Mouse (Mus musculus) hindbrain, postnatal 0 days (tissue): Measurements from ENCODE around the gene Fam168b. TPM values are rescaled to one million over a fixed set of nuclear protein-coding genes. Genes with fewer than 3 reads are reported as not detected.

Experiments used
- ATAC-seq: fragments of 200-750 bp; cut with Nextera tagmentation; 2 replicates; pipeline ENCODE4 v1.8.0; 2017; ENCODE audit warnings: mild to moderate bottlenecking, moderate TSS enrichment, moderate library complexity
- DNase-seq: peaks from one replicate; pipeline ENCODE4 v3.0.0-alpha.2; 2015; ENCODE audit warnings: low spot score
- H3K27ac ChIP-seq: fragments of 300-500 bp; sonication (generic); 2 replicates; pipeline ENCODE4 v1.5.1; 2014; ENCODE audit warnings: mild to moderate bottlenecking
- H3K27me3 ChIP-seq: fragments of 300-500 bp; sonication (generic); 2 replicates; pipeline ENCODE4 v1.6.1; 2014; ENCODE audit warnings: low read length, mixed read lengths; ENCODE audit not compliant: insufficient read depth
- H3K36me3 ChIP-seq: fragments of 300-500 bp; sonication (generic); 2 replicates; pipeline ENCODE4 v1.6.1; 2014; ENCODE audit warnings: low read length, mixed read lengths; ENCODE audit not compliant: insufficient read depth
- H3K4me1 ChIP-seq: fragments of 300-500 bp; sonication (generic); 2 replicates; pipeline ENCODE4 v1.6.1; 2014; ENCODE audit warnings: antibody characterized with exemption, low read length, mixed read lengths; ENCODE audit not compliant: insufficient read depth
- H3K4me2 ChIP-seq: fragments of 300-500 bp; sonication (generic); 2 replicates; pipeline ENCODE4 v1.6.1; 2014; ENCODE audit warnings: low read depth, mild to moderate bottlenecking, low read length, moderate library complexity, mixed read lengths
- H3K4me3 ChIP-seq: fragments of 300-500 bp; sonication (generic); 2 replicates; pipeline ENCODE4 v1.5.1; 2014; ENCODE audit warnings: low read length
- H3K9ac ChIP-seq: fragments of 300-500 bp; sonication (generic); replicated peaks from 2 replicates; pipeline ENCODE4 v1.6.1; 2014; ENCODE audit warnings: mild to moderate bottlenecking, low read length, moderate library complexity, mixed read lengths
- H3K9me3 ChIP-seq: fragments of 300-500 bp; sonication (generic); 2 replicates; pipeline ENCODE4 v1.6.1; 2016; ENCODE audit warnings: low read length, mixed read lengths
- CTCF ChIP-seq: IDR thresholded peaks from 2 replicates; pipeline ENCODE4 v1.5.1; 2016; ENCODE audit warnings: antibody characterized with exemption, control low read depth, low read depth
- WGBS: fragments of 180-500 bp; shearing (Covaris S2); extraction: QIAGEN DNeasy Blood & Tissue Kit; methylation state at CpG from one replicate; pipeline ENCODE4 v1.1.7; 2014; 5-methylcytosine and 5-hydroxymethylcytosine counted together
- polyA plus RNA-seq: library from polyadenylated mRNA; unstranded; fragments of >200 nt; fragmentation: Nextera tagmentation; extraction: Ambion mirVana; gene quantifications from 2 replicates; pipeline ENCODE4 v1.2.1, GENCODE M21; 2015
- total RNA-seq: library from RNA; depleted of rRNA; stranded (reverse); fragments of >200 nt; gene quantifications from 2 replicates; pipeline ENCODE4 v1.2.3, GENCODE M21; 2014

Fam168b gene
- total and polyA plus RNA-seq, 2 experiments from 2014 or later: 90.6 to 457 TPM

DNA sequence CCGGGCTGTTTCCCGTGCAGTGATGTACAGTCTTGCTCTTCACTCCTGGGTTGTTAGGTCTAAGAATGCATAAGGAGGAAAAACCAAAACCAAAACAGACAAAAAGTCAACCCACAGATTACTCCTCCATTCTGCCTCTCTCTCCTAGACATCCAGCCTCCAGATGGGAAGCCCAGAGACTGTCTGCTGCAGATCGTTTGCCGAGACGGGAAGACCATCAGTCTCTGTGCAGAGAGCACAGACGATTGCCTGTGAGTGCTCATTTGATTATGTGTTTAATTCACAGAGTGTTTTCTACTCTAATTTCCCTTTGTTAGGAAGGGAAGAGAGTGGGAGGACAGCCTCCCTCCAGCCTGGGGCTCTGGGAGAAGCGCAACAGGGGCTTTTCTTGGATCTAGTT, 20.5 kb upstream of the Fam168b start:
- DNase-seq (no peak), ATAC-seq (no peak)
- Histone ChIP-seq H3K4me2 (no peak overlapping the region), H3K4me3 (no peak overlapping the region), H3K36me3 (peaks cover 38% of the 10 kb centered on the region), H3K9me3 (no peaks in the 10 kb centered on the region), H3K27me3 (no peaks in the 10 kb centered on the region), H3K4me1 (no peaks in the 10 kb centered on the region), H3K27ac (no peak overlapping the region), H3K9ac (no peak overlapping the region)
- no peak for TF ChIP-seq CTCF
- WGBS: 86% methylated on average over 7 of the region's 7 CpGs

DNA sequence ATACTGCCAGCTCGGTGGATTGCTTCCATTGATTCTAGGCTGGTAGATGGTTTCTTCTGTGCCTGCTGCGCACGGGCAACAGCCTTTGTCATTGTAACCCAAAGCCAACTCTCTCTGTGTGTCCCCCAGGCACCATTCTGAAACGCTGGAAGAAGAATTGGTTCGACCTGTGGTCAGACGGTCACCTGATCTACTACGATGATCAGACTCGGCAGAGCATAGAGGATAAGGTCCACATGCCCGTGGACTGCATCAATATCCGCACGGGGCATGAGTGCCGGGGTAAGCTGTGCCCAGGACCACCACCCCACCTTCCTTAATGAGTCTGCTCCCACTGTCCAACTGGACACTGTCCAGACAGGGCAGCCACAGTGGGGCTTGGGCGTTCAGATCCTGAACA, 20.0 kb upstream of the Fam168b start:
- Histone ChIP-seq H3K4me2 (no peak overlapping the region), H3K9me3 (no peaks in the 10 kb centered on the region), H3K4me3 (no peak overlapping the region), H3K36me3 (peaks cover 38% of the 10 kb centered on the region), H3K9ac (no peak overlapping the region), H3K27ac (no peak overlapping the region), H3K4me1 (no peaks in the 10 kb centered on the region), H3K27me3 (no peaks in the 10 kb centered on the region)
- TF ChIP-seq CTCF: no peak
- ATAC-seq (no peak), DNase-seq (no peak)
- WGBS: 94% methylated on average over 13 of the region's 13 CpGs

DNA sequence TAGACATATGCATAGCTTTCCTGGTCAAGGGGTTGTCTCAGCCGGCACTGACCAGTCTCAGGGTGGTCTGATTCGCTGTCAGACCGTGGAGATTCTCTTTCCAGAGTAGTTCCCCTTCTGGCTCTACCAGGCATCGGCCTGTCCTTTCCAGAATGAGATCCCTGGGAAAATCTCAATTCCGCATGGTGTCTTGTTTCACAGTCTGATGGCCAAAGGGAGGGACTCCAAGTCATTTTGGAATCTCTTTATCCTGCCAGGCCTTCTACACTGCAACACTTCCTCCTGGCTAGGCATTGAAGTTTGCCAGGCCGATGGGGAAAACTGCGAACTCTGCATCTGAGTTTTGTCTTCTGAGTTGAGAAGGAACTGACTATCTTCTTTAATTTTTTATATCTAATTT, 17.3 kb upstream of the Fam168b start:
- H3K4me2 ChIP-seq: no peak overlapping the region
- no peak for TF ChIP-seq CTCF
- no peak overlapping the region for H3K4me3 ChIP-seq
- H3K4me1 ChIP-seq: no peaks in the 10 kb centered on the region
- 89% methylated on average over 7 of the region's 7 CpGs for whole genome bisulfite sequencing
- ATAC-seq: no peak
- H3K27ac ChIP-seq: no peak overlapping the region
- DNase-seq: no peak
- H3K9ac ChIP-seq: no peak overlapping the region
- no peaks in the 10 kb centered on the region for H3K27me3 ChIP-seq
- H3K36me3 ChIP-seq: peaks cover 30% of the 10 kb centered on the region; the same call in 1 of the 2 replicates
- H3K9me3 ChIP-seq: no peaks in the 10 kb centered on the region

GRCm38 (mm10) chr1:34859761-34860160, 16.9 kb upstream of the Fam168b start:
- Histone ChIP-seq H3K9ac (no peak overlapping the region), H3K9me3 (no peaks in the 10 kb centered on the region), H3K4me3 (no peak overlapping the region), H3K27ac (no peak overlapping the region), H3K4me2 (no peak overlapping the region), H3K27me3 (no peaks in the 10 kb centered on the region), H3K4me1 (no peaks in the 10 kb centered on the region), H3K36me3 (peaks cover 26% of the 10 kb centered on the region; the same call in 1 of the 2 replicates)
- 89% methylated on average over 3 of the region's 3 CpGs for WGBS
- DNase-seq (no peak), ATAC-seq (no peak)
- no peak for TF ChIP-seq CTCF

- Histone ChIP-seq H3K9me3 (no peaks in the 10 kb centered on the region), H3K4me2 (no peak overlapping the region), H3K4me3 (no peak overlapping the region), H3K27me3 (no peaks in the 10 kb centered on the region), H3K9ac (no peak overlapping the region), H3K4me1 (no peaks in the 10 kb centered on the region), H3K36me3 (peaks cover 15% of the 10 kb centered on the region; the same call in 1 of the 2 replicates), H3K27ac (no peak overlapping the region)
- 65% methylated on average over 5 of the region's 5 CpGs for WGBS
- no peak for TF ChIP-seq CTCF
- ATAC-seq (no peak), DNase-seq (no peak)
Measured at GRCm38 (mm10) chr1:34858671-34859070, 15.8 kb upstream of the Fam168b start.

DNA sequence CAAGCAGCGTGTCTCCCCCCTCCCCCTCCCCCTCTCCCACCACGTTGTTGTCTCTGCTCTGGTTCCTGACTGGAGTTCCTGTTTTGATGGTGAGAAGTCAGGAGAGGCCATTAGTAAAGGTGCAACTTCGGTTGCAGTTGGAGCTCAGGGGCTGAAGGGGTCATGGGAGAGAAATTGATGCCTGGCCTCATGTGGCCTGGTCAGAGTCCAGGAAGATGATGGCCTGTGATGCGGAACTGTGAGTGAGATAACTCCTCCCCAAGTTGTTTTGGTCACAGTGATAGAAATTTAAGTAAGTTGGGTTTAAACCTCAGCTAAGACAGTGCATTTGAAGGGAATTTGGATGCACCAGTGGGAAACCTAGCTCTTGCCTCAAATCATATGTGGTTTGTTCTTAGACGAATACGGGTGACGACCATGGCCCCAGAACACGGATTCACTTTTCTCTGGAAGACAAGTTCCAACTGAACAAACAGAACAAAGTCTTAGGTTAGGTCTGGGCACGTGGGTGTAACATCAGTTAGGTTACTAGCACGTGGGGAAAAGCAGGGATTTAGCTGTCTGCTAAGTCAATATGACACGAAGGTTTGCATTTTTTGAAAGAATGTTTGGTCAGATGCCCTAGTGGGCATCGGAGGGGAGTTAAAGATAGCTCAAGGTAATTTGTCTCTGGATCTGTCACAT, 12.3 kb upstream of the Fam168b start:
- no peak for TF ChIP-seq CTCF
- H3K4me3 ChIP-seq: no peak overlapping the region
- 82% methylated on average over 12 of the region's 12 CpGs for WGBS
- H3K4me2 ChIP-seq: no peak overlapping the region
- no peaks in the 10 kb centered on the region for H3K36me3 ChIP-seq
- no peaks in the 10 kb centered on the region for H3K27me3 ChIP-seq
- H3K4me1 ChIP-seq: 0 out of 2 replicates have a peak, but pooled peaks cover 12% of the 10 kb centered on the region
- H3K9ac ChIP-seq: no peak overlapping the region
- no peak overlapping the region for H3K27ac ChIP-seq
- no peak for ATAC-seq
- H3K9me3 ChIP-seq: no peaks in the 10 kb centered on the region
- DNase-seq: no peak

DNA sequence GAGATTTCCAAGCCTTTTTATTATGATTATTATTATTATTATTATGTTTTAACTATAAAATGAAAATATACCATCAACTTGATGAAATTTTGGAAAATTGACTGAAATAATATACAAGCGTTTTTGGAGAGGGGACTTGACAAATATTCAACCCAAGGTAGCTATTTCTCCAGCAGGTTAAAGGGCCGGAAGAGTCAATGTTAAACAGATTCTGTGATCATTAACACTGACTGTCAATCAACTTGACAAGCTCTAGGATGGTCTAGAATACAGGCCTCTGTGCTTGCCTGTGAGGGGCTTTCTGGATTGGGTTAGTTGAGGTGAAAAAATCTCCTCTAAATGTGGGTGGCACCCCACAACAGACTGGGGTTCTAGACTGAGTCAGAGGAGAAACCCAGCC, 10.9 kb upstream of the Fam168b start:
- WGBS: 95% methylated on average over 2 of the region's 2 CpGs
- no peak for TF ChIP-seq CTCF
- H3K4me2 ChIP-seq: no peak overlapping the region
- ATAC-seq: no peak
- no peaks in the 10 kb centered on the region for H3K9me3 ChIP-seq
- H3K4me3 ChIP-seq: no peak overlapping the region
- no peak for DNase-seq
- H3K4me1 ChIP-seq: 0 out of 2 replicates have a peak, but pooled peaks cover 17% of the 10 kb centered on the region
- no peaks in the 10 kb centered on the region for H3K36me3 ChIP-seq
- H3K27ac ChIP-seq: no peak overlapping the region
- H3K27me3 ChIP-seq: no peaks in the 10 kb centered on the region
- H3K9ac ChIP-seq: no peak overlapping the region
